Mouse (Mus musculus): ENCODE data around the gene Myh7.
A peak's percentile ranks its signal among the peaks of the same experiment; 100 is the strongest.

Gene Myh7

GRCm38 (mm10) chr14:54925349-54926342 is 68.8 kb downstream of the Myh7 start, which contains the start of gene Efs:
TSS of gene Efs (minus strand) at chr14:54926126.
- DNase-seq (ENCODE audit: extremely low read depth, insufficient read length, low spot score): no peak

- DNase-seq (ENCODE audit: extremely low read depth, insufficient read length, low spot score): peak; percentile 45
These were observed 69.6 kb downstream of the Myh7 start for GRCm38 (mm10) chr14:54924641-54925348.

All from 3134 (cell line).